Mouse (Mus musculus) forelimb bud, embryonic 11.5 days (tissue): ENCODE results near the gene Dclre1c.
A peak's percentile ranks its signal among the peaks of the same experiment; 100 is the strongest.
"Not testable (repeated sequence)": the region's sequence is repeated elsewhere in the genome, so short reads cannot be mapped to it uniquely, and the experiment has no call there.

ENCODE experiments used
- DNase-seq: peaks from one replicate; pipeline ENCODE4 v3.0.0-alpha.2; 2012; ENCODE audit warnings: low read depth, low spot score

Dclre1c gene

DNA sequence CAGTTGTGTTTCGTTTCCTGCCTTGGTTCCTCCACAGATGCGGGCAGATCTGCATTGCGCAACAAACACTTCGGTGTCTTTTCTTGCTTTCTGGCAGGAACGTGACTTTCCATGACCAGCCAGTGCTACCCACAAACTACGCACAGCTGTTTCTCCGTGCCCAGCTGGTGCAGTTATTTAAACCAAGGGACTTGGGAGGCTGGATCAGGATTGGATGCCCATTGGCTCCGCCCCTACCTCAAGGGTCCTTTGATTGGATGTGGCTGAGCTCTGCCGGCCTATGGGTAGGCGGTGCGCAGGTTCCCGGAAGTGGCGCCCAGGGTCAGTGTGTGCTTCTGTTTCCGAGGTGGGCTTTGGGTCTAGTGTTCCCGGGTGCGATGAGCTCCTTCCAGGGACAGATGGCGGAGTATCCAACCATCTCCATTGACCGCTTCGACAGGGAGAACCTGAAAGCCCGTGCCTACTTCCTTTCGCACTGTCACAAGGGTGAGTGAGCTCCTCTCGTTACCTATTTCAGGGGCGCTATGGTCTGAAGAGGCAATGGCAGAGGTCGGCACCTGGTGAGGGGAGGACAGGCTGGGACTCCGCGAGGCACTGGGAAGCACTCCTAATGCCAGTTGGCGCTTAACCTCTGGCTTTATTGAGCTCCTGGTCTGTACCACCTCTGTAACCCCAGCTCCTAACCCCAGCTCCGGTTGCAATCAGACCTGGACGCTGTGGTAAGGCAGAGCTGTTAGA lies at the start of gene Dclre1c:
Gene Dclre1c, plus strand, starts transcription at position 291 of the 738 bp plus-strand sequence.
- DNase-seq: peak; percentile 92

DNA sequence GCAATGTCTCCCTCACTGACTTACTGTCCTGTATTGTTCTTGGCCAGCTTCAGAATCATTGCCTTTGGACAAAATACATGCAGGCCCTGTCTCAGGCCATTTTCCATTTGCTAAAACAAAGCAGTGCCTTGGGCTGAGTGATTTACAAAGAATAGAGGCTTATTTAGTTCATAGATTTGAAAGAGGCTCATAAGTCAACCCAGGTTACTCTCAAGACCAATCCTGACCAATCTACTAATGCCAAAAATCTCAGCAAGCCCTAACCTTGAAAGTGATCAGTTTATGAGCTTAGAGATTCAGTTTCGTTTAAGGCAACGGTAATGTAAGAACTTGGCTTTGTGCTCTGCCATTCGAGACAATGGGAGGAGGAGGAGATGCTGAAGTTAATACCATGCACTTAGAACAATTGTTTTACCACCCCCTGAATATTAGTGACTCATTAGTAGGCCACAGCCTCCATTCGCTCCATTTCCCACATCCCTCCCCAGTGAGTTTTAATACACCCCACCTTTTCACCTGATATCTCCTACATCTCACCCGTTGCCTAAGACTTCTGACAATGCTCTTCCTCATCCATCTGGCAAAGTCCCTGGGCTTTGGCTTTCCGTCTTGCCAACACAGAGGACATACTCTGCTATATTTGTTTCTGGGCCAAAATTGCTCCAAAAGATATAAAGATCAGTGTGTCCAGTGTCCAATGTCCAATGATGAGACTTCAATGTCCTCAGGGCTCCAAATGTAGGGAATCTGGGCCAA lies 36.6 kb upstream of the Dclre1c start:
- no peak for DNase-seq

DNA sequence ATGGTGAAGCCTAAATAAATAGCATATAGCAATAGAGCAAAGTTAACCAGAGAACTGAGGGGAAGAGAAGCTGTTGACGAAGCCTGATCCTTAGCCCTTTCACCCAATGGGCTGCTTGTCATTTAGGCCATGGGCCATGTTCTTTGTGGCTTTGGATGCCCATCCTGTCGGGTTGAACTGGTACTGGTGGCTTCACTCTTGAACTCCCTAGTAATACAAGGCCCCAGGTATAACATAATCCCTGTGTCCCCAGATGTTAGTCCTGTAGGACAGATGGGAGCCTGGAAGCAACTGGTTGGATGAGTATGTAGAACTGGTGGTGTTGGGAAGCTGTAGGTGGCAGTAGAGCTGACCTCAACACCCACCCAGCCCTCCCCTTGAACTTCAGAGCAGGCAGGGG lies 32.0 kb upstream of the Dclre1c start:
- no peak for DNase-seq

DNA sequence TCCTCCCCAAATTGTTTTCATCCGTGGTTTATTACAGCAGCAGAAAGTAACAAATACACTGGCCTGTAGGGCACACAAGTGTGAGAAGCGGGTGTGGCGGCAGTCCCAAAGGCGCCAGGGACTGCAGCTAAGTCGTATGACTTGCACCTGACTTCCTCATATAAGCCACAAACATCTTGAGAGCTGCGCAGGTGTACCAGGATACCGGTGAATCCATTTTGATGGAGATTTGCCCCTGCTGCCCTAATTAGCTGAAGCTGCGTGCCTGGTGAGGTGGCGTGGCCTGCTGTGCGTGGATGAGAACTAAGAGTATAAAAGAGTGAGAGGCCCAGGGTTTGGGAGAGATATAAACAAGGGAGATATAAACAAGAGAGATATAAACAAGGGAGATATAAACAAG lies 26.8 kb upstream of the Dclre1c start, which contains the start of gene Olah:
Gene Olah, minus strand, starts transcription at position 101 of the 400 bp plus-strand sequence.
- DNase-seq: not testable (repeated sequence)

DNA sequence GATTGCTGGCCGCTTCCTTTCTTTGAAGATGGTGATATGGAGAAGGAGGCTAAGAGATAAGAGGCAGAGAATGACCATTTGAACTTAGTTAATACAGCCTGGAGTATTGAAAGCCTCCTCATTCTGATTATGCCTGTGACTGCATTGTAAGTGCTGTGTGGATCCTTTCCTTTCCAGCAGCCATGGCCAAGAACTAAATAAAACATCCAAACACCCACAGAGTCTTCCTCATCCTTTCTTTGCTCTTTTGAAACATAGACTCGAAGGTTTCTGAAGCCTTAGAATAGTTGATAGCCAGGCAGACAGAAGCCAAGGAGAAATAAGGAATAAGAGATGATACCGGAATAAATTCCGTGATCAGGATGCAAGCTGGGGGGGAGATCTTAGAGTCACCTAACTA lies 17.9 kb upstream of the Dclre1c start:
- DNase-seq: no peak

DNA sequence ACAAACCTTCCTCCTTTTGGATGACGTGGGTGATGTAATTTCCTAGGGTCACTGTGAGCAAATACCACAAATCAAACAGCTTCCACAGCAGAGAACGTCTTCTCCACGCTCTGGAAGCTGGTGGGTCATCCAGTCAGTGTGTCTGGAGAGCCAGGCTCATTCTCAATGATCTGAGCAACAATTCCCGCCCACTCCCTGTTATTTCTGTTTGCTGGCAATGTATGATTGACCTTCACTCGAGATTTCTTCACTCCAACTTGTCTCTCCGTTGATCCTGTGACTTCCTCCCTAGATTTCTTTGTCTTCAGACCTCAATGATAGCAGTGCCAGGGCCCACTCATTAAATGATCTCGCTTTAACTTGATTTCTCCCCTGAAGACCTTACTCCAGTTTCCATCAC lies 16.2 kb upstream of the Dclre1c start:
- DNase-seq: no peak

DNA sequence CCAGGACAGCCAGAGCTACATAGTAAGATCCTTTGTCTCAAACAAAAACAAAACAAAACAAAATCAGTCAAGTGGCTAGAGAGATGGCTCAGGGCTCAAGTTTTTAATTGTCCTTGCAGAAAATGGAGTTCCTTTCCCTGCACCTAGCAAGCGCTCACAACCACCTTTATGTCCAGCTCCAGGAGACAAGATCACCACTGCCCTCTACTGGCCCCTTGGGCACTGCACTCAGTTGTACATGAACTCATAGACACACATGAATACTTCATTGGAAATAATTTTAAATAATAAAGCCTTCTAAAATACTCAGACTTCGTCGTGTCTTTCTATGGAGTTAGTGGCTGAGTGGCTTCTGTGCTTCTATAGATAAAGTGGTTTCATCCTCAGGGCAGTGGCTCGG lies 9.7 kb upstream of the Dclre1c start:
- peak; percentile 66 for DNase-seq

DNA sequence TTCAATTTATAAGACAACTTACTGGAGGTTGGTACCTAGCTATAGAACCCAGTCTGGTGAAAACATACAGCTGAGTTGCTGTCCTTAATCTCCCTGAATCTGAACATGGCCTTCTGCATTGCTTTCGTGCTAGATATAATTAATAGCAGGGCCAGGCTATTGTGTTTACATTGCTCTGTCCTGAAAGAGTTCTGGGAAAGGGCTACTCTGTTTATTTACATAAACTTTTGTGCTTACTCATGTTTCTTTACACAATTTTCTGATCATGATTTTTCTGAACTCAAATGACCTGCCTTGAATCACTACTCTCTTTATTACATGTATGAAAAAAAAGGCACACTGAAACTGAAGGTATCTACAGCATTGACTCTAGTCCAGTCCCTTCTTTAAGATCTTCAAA lies 8.3 kb upstream of the Dclre1c start:
- no peak for DNase-seq

DNA sequence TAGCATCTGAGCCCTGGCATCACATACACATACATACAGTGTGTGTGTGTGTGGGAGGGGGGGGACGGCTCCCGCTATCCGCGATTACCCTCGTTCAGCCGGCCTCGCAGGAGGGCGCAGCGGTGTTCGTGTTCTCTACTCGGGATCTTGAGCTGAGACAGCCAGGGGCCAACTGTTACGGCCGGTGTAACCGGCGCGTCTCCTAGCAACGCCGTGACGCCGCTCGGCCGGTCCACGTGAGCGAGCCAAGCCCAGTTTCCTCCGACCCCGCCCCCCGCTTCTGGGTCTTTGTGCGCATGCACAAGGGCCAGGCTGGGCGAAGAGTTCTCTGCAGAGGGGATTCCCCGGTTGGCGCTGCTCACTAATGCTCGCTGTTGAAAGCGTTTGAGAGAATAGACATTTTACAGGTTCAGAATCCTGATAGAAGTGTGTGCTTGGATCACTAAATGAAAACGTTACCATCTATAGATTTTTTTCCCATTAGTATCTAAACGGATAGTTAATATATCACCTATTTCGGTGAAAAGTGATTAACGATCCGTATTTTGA lies 5.0 kb upstream of the Dclre1c start:
- DNase-seq: peak; percentile 92

DNA sequence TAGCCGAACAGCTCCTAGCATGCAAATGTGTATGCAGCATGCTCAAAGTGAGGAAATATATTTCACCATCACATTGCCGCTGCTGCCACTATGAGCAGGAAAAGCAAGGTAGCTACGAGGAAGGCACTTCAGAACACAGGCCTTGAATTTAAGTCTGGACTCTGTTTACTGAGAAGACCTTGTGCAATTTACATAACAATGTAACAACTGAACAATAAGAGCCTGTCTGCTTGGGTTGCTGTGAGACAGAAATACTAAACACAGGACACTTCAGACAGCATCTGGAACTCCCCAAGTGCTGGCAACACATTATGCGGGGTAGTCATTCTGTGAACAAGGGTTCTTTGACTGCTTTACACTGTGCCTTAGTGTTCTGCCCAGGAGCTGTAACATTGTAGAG lies 3.8 kb upstream of the Dclre1c start:
- DNase-seq: no peak

DNA sequence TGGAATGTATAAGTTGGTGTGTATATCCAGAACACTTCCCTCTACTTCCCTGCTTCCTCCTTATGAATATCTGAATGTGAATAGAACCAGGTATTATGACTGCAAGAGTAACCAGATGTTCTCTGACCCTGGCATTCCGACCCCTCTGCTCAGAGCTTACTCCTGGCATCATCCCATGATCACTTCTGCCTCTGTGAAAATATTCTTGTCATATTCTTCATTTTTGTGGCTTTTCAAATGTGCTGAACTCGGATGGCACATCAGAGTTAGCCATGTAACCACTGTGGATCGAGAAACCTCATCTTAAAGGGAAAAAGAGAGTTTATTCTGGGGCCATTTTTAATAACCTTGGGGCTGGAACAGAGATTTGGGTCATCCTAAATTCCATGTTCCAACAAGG lies 1.4 kb upstream of the Dclre1c start, which contains the start of gene Meig1:
Gene Meig1, minus strand, starts transcription at position 101 of the 400 bp plus-strand sequence.
- no peak for DNase-seq

DNA sequence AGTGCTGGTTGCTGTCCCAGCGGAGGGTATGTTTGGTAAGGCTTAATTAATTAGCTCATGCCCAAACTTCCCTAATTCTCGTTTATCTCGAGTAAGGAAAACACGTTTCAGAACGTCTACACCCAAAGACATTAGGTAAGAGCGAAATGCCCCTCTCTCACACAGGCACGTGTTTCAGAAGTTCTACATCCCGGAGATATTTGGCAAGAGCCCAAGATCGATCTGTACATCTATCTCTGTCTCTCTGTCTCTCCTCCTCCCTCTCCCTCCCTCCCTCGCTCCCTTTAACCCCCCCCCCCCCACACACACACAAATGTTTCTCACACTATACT lies 614 bp downstream of the Dclre1c start:
- DNase-seq: no peak

DNA sequence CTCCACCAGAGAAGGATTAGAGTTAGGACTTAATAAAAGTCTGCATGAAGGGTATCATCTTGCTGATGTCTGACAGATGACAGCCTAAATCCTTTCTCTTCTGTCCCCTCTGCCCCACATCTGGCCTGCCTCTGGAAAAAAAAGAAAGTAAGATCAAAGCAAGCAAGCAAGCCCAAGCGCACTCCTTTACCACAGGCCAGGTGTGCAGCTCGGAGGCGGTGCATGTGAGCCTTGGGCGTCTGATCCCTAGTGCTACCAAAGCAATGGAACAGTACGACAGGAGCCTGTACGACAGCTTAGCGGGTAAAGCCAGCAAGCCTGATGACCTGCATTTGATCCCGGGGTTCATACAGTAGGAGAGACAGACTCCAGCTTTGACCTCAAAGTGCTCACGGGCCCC lies 7.0 kb downstream of the Dclre1c start:
- DNase-seq: peak; percentile 26

DNA sequence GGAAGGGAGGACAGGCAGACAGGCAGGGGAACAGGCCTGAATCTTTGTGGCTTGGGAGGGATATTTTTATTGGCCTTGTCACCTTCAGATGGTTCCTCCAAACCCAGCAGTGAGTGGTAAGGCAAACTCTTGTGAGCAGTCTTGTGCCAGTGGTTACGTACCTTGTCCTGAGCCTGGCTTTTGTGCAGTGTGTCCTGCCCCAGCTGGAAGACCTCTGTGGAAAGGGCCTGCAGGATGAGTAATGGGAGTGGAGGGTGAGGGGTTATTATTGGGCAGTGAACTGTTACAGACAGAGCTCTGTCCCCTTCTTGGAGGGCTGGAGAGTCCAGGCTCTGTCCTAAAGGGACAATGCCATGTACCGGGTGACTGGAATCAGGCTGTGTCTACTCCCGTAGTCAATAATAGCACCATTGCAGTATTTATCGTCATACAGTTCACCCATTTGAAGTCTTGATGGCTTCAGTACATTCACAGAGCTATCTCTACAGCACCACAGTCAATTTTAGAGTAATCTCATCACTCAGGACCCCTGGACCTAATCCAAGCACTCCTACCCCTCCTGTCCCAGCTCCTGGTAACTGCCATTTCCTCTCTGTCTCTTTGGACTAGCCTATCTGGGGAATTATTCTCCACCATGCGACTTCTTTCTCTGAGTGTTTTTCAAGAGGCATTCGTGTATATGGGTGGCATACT lies 11.6 kb downstream of the Dclre1c start:
- DNase-seq: no peak

DNA sequence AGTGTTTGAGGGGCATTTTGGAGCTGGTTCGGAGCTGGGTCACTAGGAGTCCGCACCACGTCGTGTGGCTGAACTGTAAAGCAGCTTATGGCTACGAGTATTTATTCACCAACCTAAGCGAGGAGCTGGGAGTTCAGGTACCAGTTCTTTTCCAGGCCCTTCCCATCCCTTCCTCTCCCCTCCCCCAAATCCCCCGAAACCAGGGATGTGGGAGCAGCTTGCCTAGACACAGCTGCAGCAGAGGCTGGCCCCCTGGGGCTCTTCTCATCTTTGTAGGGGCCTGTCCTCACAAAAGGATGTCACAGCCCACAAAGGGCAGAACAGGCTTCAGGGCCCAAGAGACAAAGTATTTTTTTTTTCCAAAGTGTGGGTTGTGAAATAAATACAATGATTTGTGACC lies 14.0 kb downstream of the Dclre1c start:
- DNase-seq: no peak

DNA sequence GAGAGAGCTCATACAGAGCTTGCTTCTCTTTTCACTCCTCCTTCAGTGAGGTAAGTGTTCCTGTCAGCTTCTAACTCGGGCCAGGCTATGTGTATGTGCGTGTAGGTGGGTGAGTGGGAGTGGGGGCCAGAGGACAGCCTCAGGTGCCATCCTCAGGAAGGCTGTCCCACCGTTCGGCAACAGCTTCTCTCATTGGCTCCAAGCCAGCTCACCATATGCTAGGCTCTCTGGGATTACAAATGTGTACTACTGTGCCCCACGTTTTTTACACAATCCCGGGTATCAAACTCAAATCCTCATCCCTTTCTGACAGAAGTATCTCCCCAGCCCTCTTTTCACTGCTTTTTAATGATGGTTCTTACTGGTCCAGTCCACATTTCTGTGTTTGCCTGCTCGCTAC lies 20.3 kb downstream of the Dclre1c start:
- DNase-seq: no peak

DNA sequence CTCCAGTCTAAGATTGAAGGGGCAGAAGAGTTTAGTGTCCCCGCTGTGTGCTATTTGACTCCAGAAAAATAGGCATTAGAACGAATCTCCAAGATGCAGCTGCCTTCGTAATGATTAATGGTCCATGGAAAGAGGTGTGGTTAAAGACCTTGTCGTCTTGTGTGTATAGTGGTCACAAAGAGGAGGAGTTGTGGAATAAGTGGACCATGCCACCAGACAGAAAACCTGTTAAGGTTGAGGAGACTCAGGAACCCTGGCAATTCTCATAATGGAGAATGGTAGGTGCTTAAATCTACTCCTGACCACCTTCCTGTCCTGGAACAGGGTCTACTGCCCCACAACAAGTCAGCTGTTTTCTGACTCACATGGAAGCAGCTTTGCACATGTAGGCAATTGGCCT lies 22.1 kb downstream of the Dclre1c start:
- no peak for DNase-seq

DNA sequence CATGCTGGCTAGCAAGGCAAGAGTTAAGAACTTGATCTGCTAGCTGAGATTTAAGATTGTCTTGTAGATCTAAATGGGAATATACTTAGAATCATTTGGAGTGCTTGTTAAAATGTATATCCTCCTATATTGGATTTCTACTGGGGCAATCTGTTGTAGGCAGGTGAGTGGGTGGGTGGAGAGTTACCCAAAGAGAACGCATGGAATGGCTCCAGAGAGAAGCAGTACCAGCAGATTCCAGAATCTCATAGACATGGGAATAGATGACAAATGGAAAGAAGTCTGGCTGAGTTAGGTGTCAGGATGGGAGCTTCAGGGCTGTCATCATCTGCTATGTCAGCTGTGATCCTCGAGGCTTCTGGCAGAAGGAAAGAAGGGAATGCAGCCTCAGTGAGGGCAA lies 25.5 kb downstream of the Dclre1c start:
- no peak for DNase-seq

DNA sequence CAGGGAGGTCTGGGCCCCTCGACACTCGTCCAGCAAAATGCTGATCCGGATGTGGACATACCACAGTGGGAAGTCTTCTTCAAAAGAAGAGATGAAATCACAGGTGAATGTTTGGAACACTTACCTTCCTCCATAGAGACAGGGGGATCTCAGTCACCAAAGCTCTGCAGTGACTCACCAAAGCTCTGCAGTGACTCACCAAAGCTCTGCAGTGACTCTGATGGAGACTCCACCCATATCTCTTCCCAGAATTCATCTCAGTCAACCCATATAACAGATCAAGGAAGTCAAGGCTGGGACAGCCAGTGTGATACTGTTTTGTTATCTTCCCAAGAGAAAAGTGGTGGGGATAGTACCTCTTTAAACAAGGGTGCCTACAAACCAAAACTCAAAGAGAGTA lies 29.2 kb downstream of the Dclre1c start:
- DNase-seq: no peak

DNA sequence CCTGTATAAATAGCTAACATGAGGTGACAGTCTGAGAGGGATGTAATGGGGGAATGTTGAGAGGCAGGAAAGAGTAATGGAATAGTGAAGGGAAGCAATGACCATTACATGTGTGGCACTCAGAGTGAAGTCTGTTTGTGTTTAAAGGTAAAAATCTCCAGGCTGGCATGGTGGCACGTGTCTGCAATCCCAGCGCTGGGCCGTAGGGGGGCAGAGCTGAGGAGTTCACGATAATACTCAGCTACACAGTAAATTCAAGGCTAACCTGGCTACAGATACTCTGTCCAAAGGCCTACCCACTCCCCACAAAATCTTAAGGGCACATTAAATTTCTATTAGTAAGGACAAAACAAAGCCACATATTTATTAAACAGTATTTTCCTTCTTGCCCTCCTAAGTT lies 32.7 kb downstream of the Dclre1c start:
- no peak for DNase-seq

DNA sequence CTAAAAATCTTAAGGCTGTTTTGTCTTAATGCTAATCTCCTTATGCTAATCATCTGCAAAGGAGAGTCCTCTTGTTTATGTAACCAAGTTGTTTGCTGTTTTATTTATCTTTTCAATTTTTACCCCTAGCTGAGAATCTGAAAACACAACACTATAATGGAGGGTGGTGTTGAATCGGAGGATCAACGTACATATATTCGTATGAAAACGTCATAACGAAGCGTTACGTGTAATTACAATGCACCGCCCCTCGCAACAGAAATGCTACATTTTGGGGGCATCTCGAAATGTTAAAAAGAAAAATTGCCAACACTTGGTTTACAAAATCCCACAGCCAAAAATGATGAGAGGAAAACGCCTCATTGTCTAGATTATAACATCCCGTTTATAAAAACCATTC lies 50.0 kb downstream of the Dclre1c start:
- no peak for DNase-seq

DNA sequence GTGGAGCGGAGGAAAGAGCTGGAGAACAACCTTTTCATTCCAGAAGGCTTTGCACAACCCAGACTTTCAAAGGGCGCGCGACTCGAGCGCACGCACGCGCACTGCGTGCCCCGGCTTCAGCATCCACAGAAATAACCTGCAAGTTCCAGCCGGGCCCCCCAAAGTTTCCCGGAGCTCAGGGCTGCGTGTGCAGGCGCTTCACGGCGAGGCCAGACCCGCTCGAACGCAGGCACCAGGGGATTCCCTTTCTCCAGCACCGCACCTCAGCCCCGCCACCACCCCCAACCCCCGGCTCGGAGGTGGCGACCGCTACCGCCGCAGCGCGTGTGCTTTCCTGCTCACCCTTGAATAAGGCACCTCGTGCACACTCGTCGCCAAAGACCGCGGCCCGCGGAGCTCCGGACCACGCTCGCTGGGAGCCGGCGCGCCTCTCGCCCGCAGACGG lies 50.5 kb downstream of the Dclre1c start:
- DNase-seq: peak; percentile 80
